Mouse (Mus musculus): ENCODE data around the gene Stx6.

DNA sequence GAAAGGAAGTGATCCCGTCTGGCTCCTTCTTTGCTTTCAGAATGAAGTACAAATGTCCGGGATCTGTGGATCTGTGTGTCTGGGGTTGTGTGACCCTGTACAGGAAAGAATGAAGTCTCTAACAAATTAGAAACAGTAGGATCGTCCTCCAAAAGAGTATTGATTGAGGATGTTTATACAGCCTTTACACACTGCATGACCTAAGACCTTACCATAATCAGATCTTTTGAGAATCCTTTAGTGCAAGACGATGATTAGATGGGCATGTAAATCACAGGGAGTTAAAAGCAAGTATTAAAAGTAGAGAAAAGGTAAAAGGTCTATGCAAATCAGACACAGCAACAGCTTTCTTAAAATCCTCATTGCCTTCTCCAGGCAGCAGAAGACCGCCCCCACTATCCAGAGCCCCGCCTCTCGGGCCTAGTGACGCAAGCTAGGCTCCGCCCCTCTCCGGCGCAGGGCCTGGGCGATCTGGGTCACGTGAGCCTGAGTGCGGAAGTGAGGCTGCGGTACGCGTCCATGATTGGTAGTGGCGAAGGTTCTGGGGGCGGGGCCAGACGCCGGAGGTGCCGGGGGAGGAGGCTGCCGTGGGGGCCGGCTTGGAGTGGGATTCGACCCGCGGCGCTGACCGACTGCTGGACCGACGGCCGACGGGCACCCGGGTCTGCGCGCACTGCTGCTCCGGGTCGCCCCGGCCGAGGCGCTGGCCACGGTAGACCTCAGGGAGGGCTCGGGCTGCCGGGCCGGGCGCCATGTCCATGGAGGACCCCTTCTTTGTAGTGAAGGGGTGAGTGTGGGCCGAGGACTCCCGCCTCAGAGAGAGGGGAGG, at the start of gene Stx6:
- no peak for TF ChIP-seq CTCF (IDR thresholded peaks at IDR 0.05; ENCODE audit: low read depth)
- no peak for TF ChIP-seq EP300 (IDR thresholded peaks at IDR 0.05; ENCODE audit: low read depth)

Data from liver, postnatal 0 days (tissue).